Mouse (Mus musculus): Measurements from ENCODE around the gene P4ha3.

DNA sequence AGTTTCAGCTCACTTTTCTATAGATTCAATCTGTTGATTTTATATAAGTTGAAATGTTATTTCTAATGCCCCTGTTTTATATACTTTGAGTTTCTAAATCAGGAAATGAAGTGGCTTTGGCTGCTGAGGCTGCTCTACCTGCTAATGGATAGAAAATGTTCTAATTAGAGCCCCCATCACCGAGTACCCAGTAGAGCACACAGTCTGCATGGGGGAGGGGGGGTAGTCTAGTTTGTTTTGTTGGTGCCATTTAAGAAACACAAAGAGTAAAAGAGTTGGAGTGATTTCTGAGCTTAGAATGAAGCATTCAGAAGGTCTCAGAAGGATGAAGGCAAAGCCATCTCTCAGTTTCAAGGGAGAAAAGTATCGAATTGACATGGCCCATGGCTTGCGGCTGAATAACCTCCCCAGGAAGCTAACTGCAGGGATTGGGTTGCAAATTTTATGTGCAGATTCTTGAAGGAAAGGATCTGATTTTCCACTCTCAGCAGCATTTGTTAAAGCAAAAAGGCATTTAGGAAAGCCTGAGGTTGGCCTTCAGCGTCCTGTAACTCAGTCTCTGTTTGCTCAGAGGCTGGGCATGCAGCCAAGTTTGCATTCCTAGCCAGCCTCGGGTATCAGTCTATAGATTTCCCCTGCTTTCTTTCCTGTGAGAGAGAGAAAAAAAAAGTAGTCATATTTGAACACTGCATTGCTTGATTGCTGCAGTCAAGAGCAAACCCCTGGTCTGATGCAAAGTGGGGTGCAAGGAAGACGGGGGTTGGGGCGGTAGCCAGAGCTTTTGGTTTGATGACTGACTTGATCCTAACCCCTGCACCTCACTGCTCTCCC lies 2.6 kb downstream of the P4ha3 start:
- TF ChIP-seq POLR2A (IDR thresholded peaks at IDR 0.05; ENCODE audit: low read depth, low read length), result no peak
- TF ChIP-seq CTCF (conservative IDR thresholded peaks at IDR 0.05; ENCODE audit: insufficient read depth, insufficient read length, low read depth, low read length), result no peak

All from kidney, adult 2 months (tissue).